Mouse (Mus musculus) CD4-positive, CD25-positive, alpha-beta regulatory T cell, adult 2 months (primary cell): Measurements from ENCODE around the gene Gm595.

Source experiments
- DNase-seq: peaks from one replicate; pipeline ENCODE4 v3.0.0-alpha.2; 2012; ENCODE audit warnings: low read depth, low spot score

Gene Gm595

DNA sequence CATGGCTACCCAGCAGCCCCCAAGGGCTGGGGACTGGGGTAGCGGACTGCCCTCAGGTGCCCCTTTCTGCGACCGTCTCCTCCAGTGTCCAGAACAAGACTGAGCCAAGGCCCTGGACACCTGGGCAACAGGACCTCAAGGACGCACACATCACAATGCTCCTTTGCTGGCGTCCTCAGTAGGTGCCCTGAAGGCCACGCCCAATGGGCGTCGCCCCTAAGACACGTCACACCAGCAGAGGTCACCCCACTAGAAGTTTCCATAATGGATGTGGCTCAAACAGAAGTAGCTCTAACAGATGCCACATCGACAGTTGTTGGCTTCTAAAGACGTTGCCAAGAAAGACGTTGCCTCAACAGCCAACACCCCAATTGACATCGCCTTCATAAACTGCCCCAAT lies at the start of gene Gm595:
Gene Gm595 (minus strand): TSS at position 101 of the 400 bp plus-strand sequence.
- no peak for DNase-seq

DNA sequence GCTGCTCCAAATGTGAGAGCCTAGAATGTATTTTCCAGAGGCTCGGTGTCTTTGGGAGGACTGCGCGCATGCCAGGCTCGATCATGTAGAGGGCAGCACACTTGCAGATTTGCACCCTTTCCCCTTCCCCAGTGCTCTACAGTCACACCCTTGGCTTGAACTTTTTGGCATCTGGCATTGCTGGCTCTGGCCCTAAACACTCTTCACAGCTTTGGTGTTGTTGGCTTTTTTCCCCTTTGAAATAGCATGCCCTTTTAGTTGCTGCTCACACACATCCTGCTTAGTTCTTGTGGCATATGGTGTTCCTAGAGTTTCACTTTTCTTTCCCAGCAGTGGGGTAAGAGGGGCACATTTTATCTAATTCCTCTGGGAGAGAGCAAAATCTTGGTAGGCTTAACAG lies 30.9 kb upstream of the Gm595 start:
- no peak for DNase-seq

DNA sequence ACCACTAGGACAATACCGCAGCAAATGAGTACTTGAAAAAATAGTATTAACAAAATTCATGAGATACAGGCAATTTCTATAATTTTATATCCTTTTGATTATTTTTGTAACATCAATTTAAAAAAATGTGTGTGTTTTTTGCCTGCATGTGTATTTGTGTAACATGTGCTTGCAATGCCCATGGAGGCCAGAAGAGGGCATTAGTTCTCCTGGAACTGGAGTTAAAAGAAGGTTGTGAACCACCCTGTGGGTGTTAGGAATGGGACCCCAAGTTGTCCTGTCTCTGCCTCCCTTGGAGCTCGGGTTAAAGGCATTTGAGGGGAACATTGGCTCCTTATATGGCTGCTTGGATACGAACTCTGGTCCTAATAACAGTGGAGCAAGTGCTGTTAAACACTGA lies 26.2 kb upstream of the Gm595 start:
- DNase-seq = peak; percentile 1

DNA sequence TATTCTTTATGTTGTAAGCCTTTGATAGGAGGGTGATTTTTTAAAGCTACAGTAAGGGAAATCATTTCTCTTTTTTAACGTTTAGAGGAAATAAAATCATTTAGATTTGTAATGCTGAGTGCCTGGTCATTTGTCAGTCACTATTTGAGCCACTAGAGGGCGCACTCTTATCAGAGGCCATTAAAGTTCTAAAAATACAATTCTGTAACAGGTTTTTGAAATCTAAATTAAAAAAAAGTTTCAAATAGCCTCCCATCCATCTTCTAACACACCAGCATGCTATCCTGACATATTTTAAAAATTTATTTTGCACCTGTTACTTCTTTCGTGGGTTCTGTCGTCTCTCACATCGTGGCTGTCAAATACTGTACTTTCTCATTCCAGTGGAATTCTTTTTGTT lies 22.0 kb upstream of the Gm595 start:
- peak; percentile 40 for DNase-seq

DNA sequence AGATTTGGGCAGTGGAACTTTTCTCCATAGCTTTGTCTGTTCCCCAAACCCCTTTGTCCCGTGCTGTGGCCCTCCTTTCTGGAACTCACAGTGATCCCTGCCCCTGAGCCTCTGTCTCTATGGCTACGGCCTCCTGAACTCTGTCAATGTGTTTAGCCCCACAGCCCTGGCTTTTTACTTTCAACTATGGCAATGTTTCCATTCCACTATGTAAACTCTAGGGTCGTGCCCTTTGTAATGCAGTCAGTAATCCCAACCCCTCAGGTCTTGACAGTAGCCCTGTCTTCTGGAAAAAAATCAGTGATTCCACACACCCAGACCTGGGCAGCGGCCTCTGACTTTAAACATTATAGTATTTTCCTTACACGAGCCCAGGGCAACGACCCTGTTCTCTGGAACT lies 19.3 kb upstream of the Gm595 start:
- no peak for DNase-seq

DNA sequence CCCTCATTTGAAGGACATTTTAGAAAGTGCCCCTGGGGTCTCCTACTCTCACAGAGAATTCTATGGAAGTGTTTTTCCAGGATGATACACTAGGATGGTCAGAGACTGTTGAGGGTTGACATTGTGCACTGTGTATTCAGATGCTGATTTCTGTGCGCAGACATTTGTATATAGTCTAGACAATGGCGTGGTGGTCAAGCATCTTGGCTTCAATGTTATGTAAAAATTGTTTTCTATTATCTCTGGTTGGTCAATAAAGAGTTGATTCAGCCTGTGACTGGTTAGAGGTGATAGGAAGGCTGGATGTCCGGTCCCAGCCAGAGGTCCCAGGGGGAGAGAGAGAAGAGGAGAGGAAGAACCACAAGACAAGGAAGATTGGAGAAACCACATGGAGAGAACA lies 16.4 kb upstream of the Gm595 start:
- no peak for DNase-seq

DNA sequence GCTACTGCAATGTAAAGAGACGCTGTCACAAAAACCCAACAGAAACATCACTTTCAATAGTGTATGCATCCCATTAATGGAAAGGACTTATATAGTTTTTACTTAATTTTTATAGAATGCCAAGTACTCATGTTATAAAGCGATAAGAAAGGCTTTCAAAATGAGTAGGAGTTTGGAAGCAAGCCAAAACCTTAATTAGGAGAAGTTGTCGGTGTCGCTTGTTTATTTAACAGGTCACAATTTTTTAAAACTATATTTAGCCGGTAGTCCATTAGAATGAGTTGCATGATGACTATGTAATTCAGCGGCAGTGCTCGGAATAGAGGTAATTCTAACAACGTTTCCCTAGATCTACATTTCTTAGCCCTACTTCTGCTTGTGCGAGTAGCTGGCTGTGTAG lies 12.7 kb upstream of the Gm595 start:
- no peak for DNase-seq

DNA sequence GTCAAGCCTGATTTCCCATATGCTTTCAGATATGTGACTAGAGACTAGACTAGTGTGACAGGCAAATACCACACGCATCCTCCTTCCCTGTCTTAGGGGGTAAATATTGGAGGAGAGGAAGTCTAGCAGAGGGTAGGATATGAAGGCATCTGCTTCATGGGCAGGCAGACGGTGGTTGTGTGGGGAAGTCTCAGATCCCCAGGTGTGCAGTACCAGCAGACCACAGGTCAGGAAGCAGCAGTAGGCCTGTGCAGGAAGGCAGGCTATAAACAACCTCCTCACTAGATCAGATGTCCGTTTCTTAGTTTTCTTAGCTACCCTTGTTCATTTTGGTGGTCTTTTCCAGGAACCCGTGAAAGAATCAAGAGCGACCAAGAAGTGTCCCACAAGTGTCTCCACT lies 7.1 kb upstream of the Gm595 start:
- DNase-seq = no peak
